In the genomic region with DNA sequence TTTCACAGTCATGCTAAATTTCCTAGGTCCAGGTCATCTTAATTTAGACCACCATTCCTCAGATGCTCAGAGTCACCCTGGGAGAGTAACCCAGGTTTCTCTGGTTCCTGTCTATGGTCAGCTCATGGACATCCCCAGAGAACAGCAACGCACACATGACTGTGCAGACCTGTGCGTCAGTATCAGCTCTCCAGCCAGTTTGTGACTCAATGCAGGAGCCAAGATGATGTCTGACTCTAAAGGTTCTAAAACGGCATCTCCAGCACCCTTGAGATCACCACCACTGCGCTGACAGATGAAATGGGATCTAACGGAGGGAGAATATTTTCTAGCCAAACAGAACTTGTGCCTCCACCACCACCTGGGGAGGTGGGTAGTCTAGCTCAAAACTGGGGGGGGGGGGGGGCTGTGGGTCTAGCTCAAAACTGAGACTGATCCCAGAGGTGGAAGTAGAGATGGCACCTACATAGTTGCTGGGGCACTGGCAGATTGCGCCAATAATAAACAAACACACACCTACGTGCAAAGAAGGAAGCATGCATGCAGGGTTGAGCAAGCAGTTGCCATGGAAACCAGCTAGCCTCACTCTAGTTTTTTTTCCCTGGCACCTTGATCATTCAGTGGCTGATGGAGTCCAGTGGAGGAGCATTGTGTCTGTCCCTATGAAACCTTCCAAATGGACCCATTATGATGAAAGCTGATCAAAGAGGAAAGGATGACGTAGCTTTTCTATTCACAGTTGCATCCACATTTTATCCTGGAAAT, we compare ENCODE assay signal across 12 mouse cellular contexts.
DNase-seq lines count a peak whose midpoint lies in the region; ATAC-seq and TF ChIP-seq lines count a peak whose summit lies in the region.
"Had no signal": no experiment of that assay in that cellular context is flagged by ENCODE, and none has a peak within 500 bp of the region (broad histone marks: within the 10 kb centered on the region; RNA-seq: fewer than 3 reads in every experiment).

No protein-coding gene starts in this region.

- TF ChIP-seq POLR2A in brain, embryonic 14.5 days (IDR thresholded peaks at IDR 0.05; ENCODE audit: borderline replicate concordance, extremely low read depth, insufficient read depth, insufficient read length, poor library complexity, severe bottlenecking) = no peak

- no peak overlapping the region for H3K9ac ChIP-seq in liver, postnatal 0 days (replicated peaks)
- no peak overlapping the region for H3K9ac ChIP-seq in liver, embryonic 11.5 days (ENCODE audit: low read depth, low read length)
- H3K9ac ChIP-seq in intestine, postnatal 0 days (ENCODE audit: low read depth, low read length) = no peak overlapping the region
- H3K9ac ChIP-seq: embryonic facial prominence, embryonic 15.5 days had no signal

- H3K4me3 ChIP-seq in liver, postnatal 0 days (ENCODE audit: low read depth, low read length) = no peak overlapping the region
- H3K4me3 ChIP-seq in liver, embryonic 11.5 days (ENCODE audit: low read depth, low read length) = no peak overlapping the region
- H3K4me3 ChIP-seq in intestine, postnatal 0 days (ENCODE audit: low read depth, low read length) = no peak overlapping the region
- H3K4me3 ChIP-seq: embryonic facial prominence, embryonic 15.5 days had no signal

- no peak for ATAC-seq in liver, postnatal 0 days
- ATAC-seq in liver, embryonic 11.5 days (replicated peaks; ENCODE audit: low FRiP score) = no peak
- ATAC-seq in intestine, postnatal 0 days = no peak

- no peak for TF ChIP-seq CTCF in liver, postnatal 0 days (IDR thresholded peaks at IDR 0.05; ENCODE audit: low read depth)
- TF ChIP-seq CTCF in brain, embryonic 14.5 days (IDR thresholded peaks at IDR 0.05; ENCODE audit: borderline replicate concordance, extremely low read depth, insufficient read depth, insufficient read length) = no peak
- TF ChIP-seq CTCF in intestine, postnatal 0 days (IDR thresholded peaks at IDR 0.05; ENCODE audit: low read depth) = no peak

- 68% methylated on average over 8 of the region's 8 CpGs for WGBS in liver, postnatal 0 days (ENCODE audit: insufficient replicate concordance)
- WGBS in liver, embryonic 11.5 days = 76% methylated on average over 8 of the region's 8 CpGs
- WGBS in intestine, postnatal 0 days = 74% methylated on average over 8 of the region's 8 CpGs

- H3K9me3 ChIP-seq in liver, postnatal 0 days (ENCODE audit: low read length) = no peaks in the 10 kb centered on the region
- H3K9me3 ChIP-seq in liver, embryonic 11.5 days (ENCODE audit: control insufficient read depth, low read length) = no peaks in the 10 kb centered on the region
- no peaks in the 10 kb centered on the region for H3K9me3 ChIP-seq in intestine, postnatal 0 days (ENCODE audit: control insufficient read depth)
- H3K9me3 ChIP-seq: embryonic facial prominence, embryonic 15.5 days had no signal

- DNase-seq in frontal cortex, adult 2 months (ENCODE audit: extremely low spot score in 1 of 2, low spot score in 1 of 2) = peak; percentile 56 to 69
- DNase-seq in frontal cortex, postnatal 14 days (ENCODE audit: low spot score in 2 of 2) = no peak
- DNase-seq in liver, postnatal 0 days = peak; percentile 26
- no peak for DNase-seq in liver, embryonic 11.5 days (ENCODE audit: low spot score)
- peak; percentile 85 for DNase-seq in brain, embryonic 14.5 days (ENCODE audit: low read depth)
- DNase-seq in left cerebral cortex, postnatal 25 days (ENCODE audit: low spot score in 2 of 2) = peak; percentile 67 to 78
- DNase-seq in adrenal gland, postnatal 36 days = no peak
- DNase-seq: gastrocnemius, postnatal 14 days; heart, postnatal 4 days; thymus, postnatal 14 days had no signal

- no peak overlapping the region for H3K27ac ChIP-seq in liver, postnatal 0 days (ENCODE audit: low read depth)
- H3K27ac ChIP-seq in liver, embryonic 11.5 days (ENCODE audit: low read depth, low read length) = no peak overlapping the region
- no peak overlapping the region for H3K27ac ChIP-seq in intestine, postnatal 0 days (ENCODE audit: low read depth, low read length)
- H3K27ac ChIP-seq: embryonic facial prominence, embryonic 15.5 days had no signal

- H3K4me1 ChIP-seq in liver, postnatal 0 days (ENCODE audit: insufficient read depth) = no peaks in the 10 kb centered on the region
- H3K4me1 ChIP-seq in liver, embryonic 11.5 days (replicated peaks; ENCODE audit: control insufficient read depth, insufficient read depth, low read length) = 0 out of 2 replicates have a peak, but pooled peaks cover 2% of the 10 kb centered on the region
- 0 out of 2 replicates have a peak, but pooled peaks cover 6% of the 10 kb centered on the region for H3K4me1 ChIP-seq in intestine, postnatal 0 days (replicated peaks; ENCODE audit: control insufficient read depth, insufficient read depth, low read length)

- H3K36me3 ChIP-seq in liver, postnatal 0 days (replicated peaks; ENCODE audit: insufficient read depth, low read length) = no peaks in the 10 kb centered on the region
- H3K36me3 ChIP-seq in liver, embryonic 11.5 days (ENCODE audit: control insufficient read depth, insufficient read depth, low read length) = no peaks in the 10 kb centered on the region
- no peaks in the 10 kb centered on the region for H3K36me3 ChIP-seq in intestine, postnatal 0 days (ENCODE audit: control insufficient read depth, insufficient read depth)
- H3K36me3 ChIP-seq: embryonic facial prominence, embryonic 15.5 days had no signal

- H3K27me3 ChIP-seq in liver, postnatal 0 days (ENCODE audit: insufficient read depth, low read length) = no peaks in the 10 kb centered on the region
- H3K27me3 ChIP-seq in liver, embryonic 11.5 days (replicated peaks; ENCODE audit: control insufficient read depth, insufficient read depth, low read length) = no peaks in the 10 kb centered on the region
- no peaks in the 10 kb centered on the region for H3K27me3 ChIP-seq in intestine, postnatal 0 days (replicated peaks; ENCODE audit: control insufficient read depth, insufficient read depth, low read length)
- H3K27me3 ChIP-seq: embryonic facial prominence, embryonic 15.5 days had no signal

- intact Hi-C loops in left cerebral cortex, postnatal 25 days (cut with DNase I) = no loop called here

- H3K4me2 ChIP-seq in liver, postnatal 0 days (ENCODE audit: low read depth, low read length) = no peak overlapping the region
- no peak overlapping the region for H3K4me2 ChIP-seq in liver, embryonic 11.5 days
- no peak overlapping the region for H3K4me2 ChIP-seq in intestine, postnatal 0 days (replicated peaks; ENCODE audit: low read depth)
- H3K4me2 ChIP-seq: embryonic facial prominence, embryonic 15.5 days had no signal

- no peak for TF ChIP-seq EP300 in liver, postnatal 0 days (IDR thresholded peaks at IDR 0.05; ENCODE audit: low read depth)

Comparison
In these comparisons a context has a peak if more than half of its experiments do, and no peak if none do; other contexts are left out.
1. DNase-seq: peak in frontal cortex, adult 2 months (2 of 2), liver, postnatal 0 days (single experiment), brain, embryonic 14.5 days (single experiment) and left cerebral cortex, postnatal 25 days (2 of 2); none in frontal cortex, postnatal 14 days (0 of 2), liver, embryonic 11.5 days (single experiment) and adrenal gland, postnatal 36 days (0 of 2).